Mouse (Mus musculus) large intestine, adult 2 months (tissue): ENCODE measurements at regions not wholly inside any gene's neighbourhood (a gene's known extent, or its start where the extent isn't known, plus 50 kb on each side); places are given as distances from the start of the nearest gene placed in this dataset.

Experiments used
- DNase-seq: peaks from one replicate; pipeline ENCODE4 v3.0.0-alpha.2; 2012; ENCODE audit warnings: low read depth, low spot score
- WGBS: fragments of 180-500 bp; shearing (Covaris S2); methylation state at CpG from one replicate; pipeline ENCODE4 v1.1.7; 2018; 5-methylcytosine and 5-hydroxymethylcytosine counted together

DNA sequence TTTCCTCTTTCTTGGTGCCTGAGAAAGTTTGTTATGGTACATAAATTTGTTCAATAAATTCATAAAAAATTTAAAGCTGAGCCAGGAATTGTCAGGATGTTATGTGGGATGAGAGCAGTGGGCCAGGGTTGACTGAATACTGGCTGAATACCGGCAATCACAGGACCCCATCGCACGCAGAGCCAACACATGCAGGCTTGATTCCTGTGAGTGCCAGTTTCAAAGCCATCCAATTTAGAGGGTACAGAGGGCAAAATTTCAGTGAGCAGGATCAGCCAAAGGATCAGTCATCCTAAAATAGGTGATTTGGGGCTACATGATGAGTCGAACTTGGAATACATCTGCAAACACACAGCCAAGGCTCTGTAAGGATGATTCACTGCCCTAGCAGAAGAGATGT is 583.6 kb upstream of the Nectin3 start:
- no peak for DNase-seq
- 87% methylated on average over 4 of the region's 4 CpGs for WGBS

DNA sequence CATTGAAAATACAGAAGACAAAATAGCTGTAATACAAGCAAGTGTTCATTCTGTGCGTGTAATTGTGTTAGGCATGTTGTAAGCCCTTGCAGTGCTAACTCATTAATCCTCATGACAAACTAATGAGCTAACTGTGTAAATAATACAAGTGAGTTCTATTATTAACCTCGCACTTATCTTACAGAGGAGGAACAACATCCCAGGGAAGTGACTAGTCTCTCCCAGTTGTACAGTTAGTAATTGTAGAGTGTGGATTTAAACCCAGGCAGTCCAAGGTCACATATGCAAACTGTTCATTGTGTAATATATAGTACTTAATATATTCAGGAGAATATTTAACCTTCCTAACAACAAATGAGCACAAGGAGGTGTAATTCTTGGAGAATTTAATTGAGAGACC is 582.0 kb upstream of the Nectin3 start:
- DNase-seq: no peak
- 57% methylated on average over 2 of the region's 2 CpGs for WGBS

DNA sequence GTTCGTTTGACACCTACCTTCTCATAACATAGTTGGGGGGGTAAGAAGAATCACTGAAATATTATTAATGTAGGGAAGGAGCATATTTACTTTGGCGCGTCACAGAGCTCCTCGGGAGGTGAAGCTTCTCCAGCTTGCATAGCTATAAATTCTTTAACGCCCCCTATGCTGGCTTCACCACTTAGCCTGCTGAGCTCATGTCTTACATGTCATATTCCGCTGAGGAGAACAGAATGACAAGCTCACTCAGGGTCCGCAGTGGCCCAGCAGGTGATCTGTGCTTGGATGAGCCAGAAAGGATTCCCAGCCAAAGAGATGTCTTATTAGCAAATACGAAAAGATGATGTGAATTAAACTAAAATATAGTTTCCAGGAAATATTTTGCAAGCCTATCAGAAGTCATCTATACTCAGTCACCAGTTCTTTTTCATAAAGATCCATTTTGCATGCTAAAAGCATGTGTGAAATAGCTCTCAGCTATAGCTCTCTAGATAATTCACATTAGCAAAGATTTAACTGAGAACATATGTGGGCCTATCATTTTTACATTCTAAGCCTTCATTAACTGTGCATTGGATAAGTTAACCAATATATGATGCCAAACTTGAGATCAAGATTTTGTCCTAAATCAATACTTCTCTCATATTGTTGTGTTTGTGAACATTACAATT is 561.1 kb upstream of the Nectin3 start:
- no peak for DNase-seq
- WGBS: 74% methylated on average over 8 of the region's 8 CpGs

- DNase-seq: no peak
- whole genome bisulfite sequencing: 70% methylated on average over 5 of the region's 5 CpGs
These were observed 560.5 kb upstream of the Nectin3 start for GRCm38 (mm10) chr16:47058811-47059210.

- DNase-seq: no peak
These were observed 527.6 kb upstream of the Nectin3 start for GRCm38 (mm10) chr16:47025971-47026370.

- 81% methylated on average over 3 of the region's 3 CpGs for WGBS
These were observed 519.2 kb upstream of the Nectin3 start for GRCm38 (mm10) chr16:47017486-47017885.

GRCm38 (mm10) chr16:46982910-46983600 is 484.7 kb upstream of the Nectin3 start:
- 76% methylated on average over 6 of the region's 6 CpGs for WGBS
- DNase-seq: no peak

More at GRCm38 (mm10) chr16:47017486-47017885, 519.2 kb upstream of the Nectin3 start:
- no peak for DNase-seq

DNA sequence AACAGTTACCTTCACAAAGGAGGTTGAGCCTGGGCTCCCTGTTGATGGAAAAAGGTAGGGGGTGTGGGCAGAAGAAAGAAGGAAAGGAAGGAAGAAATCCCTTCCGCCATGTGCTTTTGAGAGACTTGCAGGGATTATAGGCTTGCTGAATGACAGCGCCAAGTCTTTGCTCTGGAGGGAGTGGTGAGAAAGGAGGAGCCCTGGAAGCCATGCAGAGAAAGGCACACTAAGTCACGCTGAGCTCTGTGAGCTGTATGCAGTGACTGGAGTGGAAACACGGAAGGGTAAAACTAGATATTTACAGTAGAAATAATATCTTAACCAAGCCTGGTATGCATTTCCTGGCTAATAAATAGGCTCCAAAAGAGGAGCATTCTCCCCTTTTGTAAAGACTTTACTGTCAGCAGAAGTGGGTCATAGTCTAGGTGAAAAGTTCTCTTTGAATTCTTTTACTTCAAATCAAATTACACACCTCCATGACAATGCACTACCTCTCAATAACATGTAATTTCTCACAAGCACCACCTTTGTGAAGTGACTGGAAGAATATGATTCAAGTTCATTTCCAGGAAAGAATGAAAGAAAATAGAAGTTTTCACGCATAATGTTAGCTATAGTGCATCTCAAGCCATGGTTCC is 484.1 kb upstream of the Nectin3 start:
- WGBS: 84% methylated on average over 5 of the region's 5 CpGs
- no peak for DNase-seq

- 86% methylated on average over 7 of the region's 7 CpGs for WGBS
These were observed 467.4 kb upstream of the Nectin3 start for GRCm38 (mm10) chr16:46965741-46966140.

DNA sequence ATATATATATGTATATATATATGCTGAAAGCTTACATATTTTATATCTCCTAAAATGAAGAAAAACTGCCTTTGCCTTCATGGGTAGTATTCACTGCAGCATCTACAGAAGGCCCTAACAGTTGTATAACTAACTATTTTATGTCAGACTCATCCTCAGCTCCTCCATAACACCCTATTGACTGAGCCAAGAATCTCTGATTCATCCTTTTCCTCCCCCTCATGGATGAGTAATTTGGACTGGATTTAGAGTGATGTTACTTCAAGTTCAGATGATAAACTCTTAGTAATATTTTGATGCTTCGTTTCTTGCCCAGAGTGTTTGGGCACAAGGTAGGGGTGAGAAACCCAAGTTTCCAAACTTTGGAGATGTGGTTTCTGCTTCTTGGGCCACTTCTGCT is 458.7 kb upstream of the Nectin3 start:
- no peak for DNase-seq
- WGBS: 83% methylated on average over 1 of the region's 1 CpGs

More at GRCm38 (mm10) chr16:46965741-46966140, 467.4 kb upstream of the Nectin3 start:
- no peak for DNase-seq

- WGBS: 72% methylated on average over 3 of the region's 3 CpGs
- DNase-seq: no peak
These were observed 427.7 kb upstream of the Nectin3 start for GRCm38 (mm10) chr16:46926060-46926459.

DNA sequence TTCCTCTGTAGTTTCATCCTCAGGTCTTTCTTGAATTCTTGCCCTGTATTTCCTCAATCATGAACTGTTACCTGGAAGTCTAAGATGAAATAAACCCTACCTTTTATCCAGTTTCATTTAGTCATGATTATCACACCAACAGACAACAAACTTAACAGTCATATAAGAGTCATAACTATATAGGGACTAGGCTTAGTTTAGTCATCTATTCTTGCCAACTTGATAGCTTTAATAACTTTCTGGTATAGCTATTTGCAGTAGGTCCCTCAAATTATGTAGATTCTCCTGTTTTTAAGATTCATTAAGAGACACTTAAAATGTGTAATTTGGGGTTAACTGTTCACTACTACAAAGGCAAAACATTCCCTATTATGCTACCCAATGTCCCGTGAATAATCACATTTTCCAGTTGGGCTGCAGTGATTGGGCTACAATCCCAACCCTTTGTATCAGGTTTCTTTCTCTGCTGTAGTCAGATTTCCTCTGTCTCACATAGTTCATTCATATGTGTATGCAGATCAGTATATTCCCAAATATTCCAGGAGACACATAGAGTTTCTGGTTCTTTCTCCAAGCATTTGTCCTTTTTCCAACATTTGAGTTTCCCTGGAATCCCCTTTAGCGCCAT is 396.4 kb upstream of the Nectin3 start:
- DNase-seq: no peak
- 80% methylated on average over 2 of the region's 2 CpGs for WGBS

DNA sequence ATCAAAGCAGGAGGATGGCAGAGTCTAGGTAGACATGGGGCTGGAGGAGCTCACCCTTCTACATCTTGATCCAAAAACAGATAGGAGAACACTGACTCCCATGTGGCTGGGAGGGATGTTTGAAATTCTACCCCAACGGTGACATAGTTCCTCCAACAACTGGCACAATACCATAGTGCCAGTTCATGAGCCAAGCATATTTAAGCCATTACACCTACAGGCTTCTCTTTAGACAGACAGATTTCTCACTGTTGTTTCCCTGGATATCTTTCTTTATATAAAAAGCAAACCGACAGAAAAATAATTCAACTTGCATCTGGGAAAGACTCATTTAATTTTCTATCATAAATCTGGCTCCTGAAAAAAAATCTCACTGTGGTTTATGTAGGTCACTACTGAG is 380.4 kb upstream of the Nectin3 start:
- 82% methylated on average over 2 of the region's 2 CpGs for WGBS

DNA sequence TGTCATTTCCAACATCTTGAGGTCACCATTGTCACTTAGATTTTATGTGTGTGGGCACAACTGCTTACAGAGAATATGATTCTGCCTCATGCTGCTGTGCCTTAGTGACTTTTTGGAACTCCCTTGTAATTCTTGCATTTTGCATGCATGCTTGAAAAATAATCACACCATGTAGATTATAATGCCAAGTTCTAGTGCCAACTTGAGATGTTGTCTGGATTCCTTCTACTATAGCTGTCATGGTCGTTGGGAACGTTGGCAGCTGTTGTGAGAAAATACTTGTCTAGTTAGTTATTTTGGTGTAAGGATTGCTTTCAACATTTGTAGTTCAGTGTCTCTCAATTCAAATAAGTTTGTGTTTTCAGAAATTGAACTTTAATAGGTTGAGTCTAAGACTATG is 365.6 kb upstream of the Nectin3 start:
- no peak for DNase-seq
- 77% methylated on average over 2 of the region's 2 CpGs for WGBS

More for the DNA sequence above, 380.4 kb upstream of the Nectin3 start:
- DNase-seq: no peak

- peak; percentile 78 for DNase-seq
- 30% methylated on average over 4 of the region's 4 CpGs for WGBS
These were observed 351.2 kb upstream of the Nectin3 start for GRCm38 (mm10) chr16:46849534-46849933.

DNA sequence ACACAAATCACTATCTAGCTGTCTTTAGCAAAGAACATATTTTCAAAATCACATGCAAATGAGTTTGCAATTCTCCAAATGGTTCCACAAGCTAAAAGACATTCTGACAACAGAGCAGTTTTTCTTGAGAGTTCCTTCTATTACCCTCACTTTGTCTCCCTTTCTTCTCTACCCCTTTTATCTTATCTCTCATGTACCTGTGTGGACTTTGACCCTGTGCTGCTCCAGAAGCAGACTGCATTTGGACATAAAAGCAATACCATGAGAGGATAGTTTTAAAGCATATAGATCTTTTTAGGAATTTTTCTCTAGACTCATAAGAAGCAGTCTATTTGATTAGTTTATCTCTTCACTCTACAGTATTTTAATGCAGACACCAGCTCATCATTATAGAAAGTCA is 350.4 kb upstream of the Nectin3 start:
- DNase-seq: no peak

DNA sequence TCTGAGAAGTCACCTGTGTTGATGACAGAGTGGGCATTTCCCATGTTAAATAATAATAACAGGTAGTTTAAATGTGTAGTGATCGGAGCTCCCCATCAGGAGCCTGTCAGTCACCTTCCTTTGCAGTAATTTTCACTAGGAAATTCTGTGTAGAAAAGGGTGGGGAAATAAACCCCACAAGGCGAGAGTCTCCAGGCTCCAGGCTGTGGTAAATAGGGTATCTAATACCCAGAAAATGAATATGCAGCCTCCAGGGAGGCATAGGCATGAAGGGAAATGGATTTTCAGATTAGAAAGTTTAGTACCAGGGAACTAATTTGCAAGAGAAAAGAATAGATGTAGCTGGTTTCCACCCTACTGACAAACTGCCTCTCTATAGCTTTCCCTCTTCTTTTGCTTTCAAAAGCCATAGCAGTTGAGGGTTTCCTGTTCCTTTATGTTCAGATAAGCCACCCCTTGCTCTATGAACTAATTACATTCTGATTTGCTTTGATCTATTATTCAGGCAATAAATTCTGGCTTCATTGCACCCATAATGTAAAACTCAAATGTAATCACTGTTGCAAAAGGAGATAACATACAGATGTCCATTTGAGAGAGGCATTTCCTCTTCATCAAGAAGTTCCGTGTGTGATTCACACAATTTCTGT is 349.5 kb upstream of the Nectin3 start:
- 38% methylated on average over 3 of the region's 3 CpGs for whole genome bisulfite sequencing
- DNase-seq: no peak

DNA sequence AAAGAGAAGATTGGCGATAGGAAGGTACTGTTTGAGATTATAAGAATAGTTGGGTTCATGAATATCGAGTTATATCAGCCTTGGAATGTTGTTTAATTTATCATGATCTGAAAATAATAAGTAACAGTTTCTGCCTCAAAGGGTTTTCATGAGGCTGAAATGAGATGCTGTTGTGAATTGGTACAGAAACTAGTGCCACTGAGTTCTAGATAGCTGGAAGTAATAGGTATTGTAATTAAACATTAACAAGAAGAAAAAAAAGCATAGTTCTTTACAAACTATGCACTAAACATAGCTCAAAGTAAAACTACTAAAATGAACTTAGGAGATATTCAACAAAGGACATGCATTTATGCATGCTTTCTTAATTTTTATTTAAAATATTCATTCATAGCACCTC is 342.9 kb upstream of the Nectin3 start:
- 70% methylated on average over 2 of the region's 2 CpGs for WGBS
- DNase-seq: no peak

- DNase-seq: no peak
These were observed 342.4 kb upstream of the Nectin3 start for GRCm38 (mm10) chr16:46840764-46841163.

DNA sequence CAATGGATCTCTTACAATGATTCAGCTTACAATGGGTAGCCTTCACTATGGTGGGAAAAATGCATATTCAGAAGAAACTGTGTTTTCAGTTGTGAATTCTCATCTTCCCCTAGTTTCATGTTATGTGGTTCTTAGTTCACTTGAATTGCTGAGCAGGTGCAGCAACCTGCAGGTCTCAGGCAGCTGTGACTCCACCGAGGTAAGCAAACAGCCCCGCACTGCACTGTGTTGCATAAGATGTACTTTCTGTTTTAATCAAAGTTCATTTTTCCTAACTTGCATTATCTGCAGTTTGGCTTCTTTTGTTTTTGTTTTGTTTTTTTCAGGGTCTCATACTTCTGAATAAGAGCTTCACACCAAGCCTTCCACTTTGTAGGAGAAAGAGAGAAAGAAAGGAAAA is 326.8 kb upstream of the Nectin3 start:
- no peak for DNase-seq
- WGBS: 44% methylated on average over 2 of the region's 2 CpGs
